Mouse (Mus musculus) cerebellum, adult (tissue): ENCODE measurements around the gene Aurkc.
"Not testable (repeated sequence)": the region's sequence is repeated elsewhere in the genome, so short reads cannot be mapped to it uniquely, and the experiment has no call there.

Experiments used
- ATAC-seq: cut with Nextera tagmentation; 2 replicates; pipeline ENCODE4 v1.9.2; 2017; ENCODE audit warnings: mild to moderate bottlenecking, moderate library complexity, mixed read lengths; ENCODE audit not compliant: insufficient number of reproducible peaks, low FRiP score, low TSS enrichment

Gene Aurkc

DNA sequence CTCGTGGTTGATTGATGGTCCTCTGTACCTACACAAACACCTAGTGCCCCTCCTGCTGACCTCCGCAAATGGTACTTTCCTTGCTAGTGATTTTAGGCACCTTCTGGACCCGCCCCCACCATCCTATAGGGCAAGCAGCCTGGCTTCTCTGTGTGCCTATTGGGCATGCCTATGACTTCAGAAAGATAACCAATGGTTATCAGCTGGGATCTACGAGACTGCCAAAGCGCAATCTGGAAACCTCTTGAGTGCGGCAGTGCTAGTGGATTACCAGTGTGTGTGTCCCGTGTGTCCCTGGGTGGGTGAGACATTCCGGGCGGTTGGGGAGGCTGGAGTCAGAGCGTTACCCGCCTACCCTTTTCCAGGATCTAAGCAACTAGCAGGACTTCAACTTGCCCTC is at the start of gene Aurkc:
Gene Aurkc, plus strand, starts transcription at position 50 of the 400 bp plus-strand sequence.
- not testable (repeated sequence) for ATAC-seq

DNA sequence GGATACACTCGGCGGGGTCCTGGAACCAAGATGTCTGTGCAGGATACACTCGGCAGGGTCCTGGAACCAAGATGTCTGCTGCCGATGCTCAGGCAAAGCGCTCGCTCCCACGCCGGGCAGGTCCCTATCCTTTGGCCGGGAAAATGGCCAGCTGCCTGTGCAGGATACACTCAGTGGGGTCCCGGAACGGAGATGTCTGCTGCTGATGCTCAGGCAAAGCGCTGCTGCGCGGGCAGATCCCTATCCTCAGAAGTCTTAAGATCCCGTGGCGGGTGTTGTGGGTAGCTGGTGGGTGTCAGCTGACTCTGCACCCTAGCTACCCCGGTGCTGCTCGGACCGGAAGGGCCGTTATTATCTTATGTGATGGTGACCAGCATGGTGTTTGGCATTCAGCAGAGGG is 47.0 kb upstream of the Aurkc start:
- not testable (repeated sequence) for ATAC-seq

DNA sequence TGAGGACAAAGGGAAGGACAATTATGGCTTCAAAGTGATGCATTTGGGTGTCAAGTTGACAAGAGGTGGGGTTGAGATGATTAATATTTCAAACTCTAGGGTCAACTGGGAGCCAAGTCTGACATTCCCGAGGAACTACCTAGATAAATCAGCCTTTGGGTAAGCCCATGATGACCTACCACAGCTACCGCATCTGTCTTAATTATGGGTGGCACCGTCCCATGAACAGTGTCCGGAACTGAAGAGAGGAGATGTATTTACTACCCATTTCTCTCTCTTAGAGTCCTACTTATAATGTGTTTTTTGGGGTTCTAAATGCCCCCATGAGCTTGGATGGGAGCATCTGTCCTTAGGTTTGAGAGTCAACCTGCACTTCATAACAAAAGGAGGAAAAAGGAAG is 38.5 kb upstream of the Aurkc start:
- no peak for ATAC-seq

DNA sequence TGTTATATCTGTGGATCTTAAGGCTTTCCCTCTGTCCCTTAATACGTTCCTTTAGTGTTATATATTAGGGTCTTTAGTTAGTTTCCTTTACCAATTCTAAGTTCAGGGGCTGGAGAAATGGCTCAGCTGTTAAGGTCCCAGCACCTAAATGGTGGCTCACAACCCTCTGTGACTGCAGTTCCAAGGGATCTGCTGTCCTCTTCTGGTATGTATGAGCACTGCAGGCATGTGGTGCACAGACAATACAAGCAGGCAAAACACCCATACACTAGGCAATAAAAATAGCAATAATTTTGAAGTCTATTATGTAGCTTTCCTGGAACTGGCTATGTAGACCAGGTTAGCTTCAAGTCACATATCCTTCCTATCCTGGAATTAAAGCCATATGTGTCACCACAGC is 36.5 kb upstream of the Aurkc start:
- no peak for ATAC-seq

DNA sequence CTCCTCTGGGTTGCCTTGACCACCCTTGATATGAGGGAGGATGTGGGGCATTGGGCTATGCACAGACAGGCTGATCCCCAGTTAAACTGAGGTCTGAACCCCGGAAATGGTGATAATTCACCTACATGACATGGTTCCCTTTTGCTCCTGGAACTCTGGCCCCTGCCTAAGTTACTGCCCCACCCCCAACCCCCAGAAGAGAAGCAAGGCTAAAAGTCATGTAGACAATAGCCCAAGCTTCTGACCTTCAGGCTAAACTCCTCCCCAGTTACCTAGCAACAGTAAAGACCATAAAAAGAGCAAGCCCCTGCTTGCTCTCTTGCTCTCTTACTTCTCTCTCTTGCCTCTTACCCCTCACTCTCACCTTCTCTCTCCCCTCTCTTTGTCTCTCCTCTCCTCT is 21.5 kb upstream of the Aurkc start:
- no peak for ATAC-seq

DNA sequence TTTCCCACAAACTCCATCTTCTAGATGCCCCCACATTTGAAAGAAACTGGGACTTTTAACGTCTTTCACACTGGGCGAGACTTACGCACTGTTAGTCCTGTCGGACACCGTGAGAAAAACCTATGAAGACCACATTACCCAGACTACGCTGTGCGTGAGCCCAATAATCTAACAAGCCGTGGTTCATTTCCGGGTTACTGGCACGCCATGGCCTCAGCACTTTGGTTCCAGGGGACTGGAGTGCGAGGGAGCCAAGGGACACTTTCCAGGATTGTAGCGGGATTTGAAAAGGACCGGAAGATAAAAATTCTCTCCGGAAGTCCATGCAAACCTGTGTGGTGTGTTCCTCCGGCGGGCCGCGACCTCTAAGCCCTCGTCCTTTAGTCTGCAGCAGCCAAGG is 18.2 kb upstream of the Aurkc start:
- ATAC-seq, result no peak

DNA sequence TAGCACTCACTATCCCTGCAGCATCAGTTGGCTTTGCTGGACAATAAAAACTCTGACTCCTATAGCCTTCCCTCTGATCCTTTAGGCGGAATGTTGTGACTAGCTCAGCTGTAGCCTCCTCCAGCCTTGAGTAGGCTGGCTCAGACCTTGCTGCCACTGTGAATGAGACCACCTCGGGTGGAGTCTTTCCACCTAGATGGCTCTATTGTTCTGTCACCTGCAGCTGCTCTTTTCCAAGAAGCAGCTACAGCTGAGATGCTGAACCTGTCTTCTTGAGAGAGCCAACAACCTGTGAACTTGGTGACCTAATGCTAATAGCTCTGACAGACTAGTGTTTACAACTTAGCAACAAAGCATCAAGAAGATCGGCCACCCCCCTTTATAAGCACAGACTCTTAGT is 3.8 kb downstream of the Aurkc start:
- not testable (repeated sequence) for ATAC-seq

DNA sequence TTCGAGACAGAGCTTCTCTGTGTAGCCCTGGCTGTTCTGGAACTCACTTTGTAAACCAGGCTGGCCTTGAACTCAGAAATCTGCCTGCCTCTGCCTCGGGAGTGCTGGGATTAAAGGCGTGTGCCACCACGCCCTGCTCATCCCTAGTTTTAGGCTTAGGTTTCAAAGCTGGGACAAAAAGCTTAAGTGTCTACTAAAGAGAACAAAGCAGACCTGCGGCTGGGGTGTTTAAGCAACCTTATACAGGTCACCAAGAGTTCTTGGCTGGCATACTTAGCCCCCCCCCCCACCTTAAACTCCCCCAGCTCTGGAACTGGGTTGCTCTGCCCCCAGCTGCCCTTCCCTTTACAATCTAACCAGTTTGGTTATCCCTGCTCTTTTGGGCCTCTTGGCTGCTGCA is 10.3 kb downstream of the Aurkc start:
- not testable (repeated sequence) for ATAC-seq

DNA sequence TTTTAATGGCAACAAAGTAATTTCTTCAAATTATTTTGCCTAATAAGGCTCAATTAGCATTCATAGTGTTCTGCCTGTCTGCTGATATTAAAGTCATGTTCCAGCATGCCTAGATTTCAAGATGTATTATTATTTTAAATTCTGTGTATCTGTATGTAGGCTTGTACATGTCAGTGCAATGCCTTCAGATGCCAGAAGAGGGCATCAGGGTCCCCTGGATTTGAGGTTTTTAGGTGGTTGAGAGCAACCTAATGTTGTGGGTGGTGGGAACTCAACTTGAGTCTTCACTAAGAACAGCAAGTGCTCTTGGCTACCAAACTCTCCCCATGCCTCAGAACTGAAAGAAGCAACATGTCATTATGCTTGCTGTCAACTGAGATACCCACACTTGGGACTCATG is 32.3 kb downstream of the Aurkc start:
- ATAC-seq, result no peak

DNA sequence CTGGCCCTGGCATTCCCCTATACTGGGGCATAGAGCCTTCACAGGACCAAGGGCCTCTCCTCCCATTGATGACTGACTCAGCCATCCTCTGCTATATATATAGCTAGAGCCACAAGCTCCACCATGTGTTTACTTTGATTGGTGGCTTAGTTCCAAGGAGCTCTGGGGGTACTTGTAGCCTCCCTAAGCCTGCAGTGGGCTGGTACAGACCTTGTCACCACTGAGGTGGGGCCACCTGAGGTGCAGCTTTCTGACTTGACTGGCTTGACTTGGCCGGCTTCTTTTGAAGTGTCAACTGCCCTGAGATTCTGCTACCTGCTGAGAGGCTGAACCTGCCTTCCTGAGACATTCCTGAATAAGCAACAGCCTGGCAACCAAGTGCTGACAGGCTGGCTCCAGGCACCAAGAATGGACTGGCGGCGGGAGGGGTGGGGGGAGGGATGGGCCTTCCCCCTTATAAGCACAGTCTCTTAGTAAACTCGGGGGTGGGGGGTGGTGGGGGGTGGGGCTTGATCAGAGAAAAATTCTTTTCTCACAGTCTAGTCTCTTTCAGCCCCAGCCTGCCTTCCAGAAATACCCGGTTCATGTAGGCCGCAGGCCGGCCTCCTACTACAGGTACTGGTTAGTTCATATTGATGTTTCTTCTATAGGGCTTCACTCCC is 54.7 kb downstream of the Aurkc start:
- ATAC-seq, result not testable (repeated sequence)
